Mouse (Mus musculus) adrenal gland, postnatal 10 days (tissue): ENCODE data around the gene Smyd2. TPM values are rescaled to one million over a fixed set of nuclear protein-coding genes. Genes with fewer than 3 reads are reported as not detected.

Experiments
- DNase-seq: peaks from one replicate; pipeline ENCODE4 v3.0.0; 2021; ENCODE audit warnings: mixed read lengths
- total RNA-seq, 2 experiments: library from RNA; stranded (reverse); gene quantifications; 2 replicates each; pipeline ENCODE4 v1.2.3; 2021

The Smyd2 gene
- total RNA-seq, 2 experiments from 2014 or later = 71.2 to 81.6 TPM

- no peak for DNase-seq
Measured at GRCm38 (mm10) chr1:189872050-189872449, 50.1 kb downstream of the Smyd2 start.

GRCm38 (mm10) chr1:189871625-189872024, 50.5 kb downstream of the Smyd2 start:
- no peak for DNase-seq

GRCm38 (mm10) chr1:189870539-189870938, 51.6 kb downstream of the Smyd2 start:
- no peak for DNase-seq

- DNase-seq = peak; percentile 51
Measured at GRCm38 (mm10) chr1:189869651-189870270, 52.4 kb downstream of the Smyd2 start.

GRCm38 (mm10) chr1:189868036-189868435, 54.1 kb downstream of the Smyd2 start:
- DNase-seq = peak; percentile 53

GRCm38 (mm10) chr1:189867497-189867896, 54.7 kb downstream of the Smyd2 start:
- DNase-seq = peak; percentile 62

- DNase-seq = no peak
Measured at GRCm38 (mm10) chr1:189867034-189867433, 55.1 kb downstream of the Smyd2 start.

GRCm38 (mm10) chr1:189866621-189867020, 55.5 kb downstream of the Smyd2 start:
- no peak for DNase-seq

- no peak for DNase-seq
Measured at GRCm38 (mm10) chr1:189864846-189865560, 57.2 kb downstream of the Smyd2 start.

GRCm38 (mm10) chr1:189864301-189864700, 57.9 kb downstream of the Smyd2 start:
- no peak for DNase-seq

GRCm38 (mm10) chr1:189863727-189864126, 58.4 kb downstream of the Smyd2 start:
- DNase-seq = no peak

- DNase-seq = no peak
Measured at GRCm38 (mm10) chr1:189860942-189861315, 61.2 kb downstream of the Smyd2 start.

- DNase-seq = no peak
Measured at GRCm38 (mm10) chr1:189860112-189860941, 61.8 kb downstream of the Smyd2 start.

GRCm38 (mm10) chr1:189858377-189858776, 63.8 kb downstream of the Smyd2 start:
- no peak for DNase-seq

GRCm38 (mm10) chr1:189855739-189856138, 66.4 kb downstream of the Smyd2 start:
- no peak for DNase-seq

- no peak for DNase-seq
Measured at GRCm38 (mm10) chr1:189854646-189855045, 67.5 kb downstream of the Smyd2 start.

- DNase-seq = no peak
Measured at GRCm38 (mm10) chr1:189852456-189852855, 69.7 kb downstream of the Smyd2 start.

GRCm38 (mm10) chr1:189852051-189852450, 70.1 kb downstream of the Smyd2 start:
- no peak for DNase-seq

GRCm38 (mm10) chr1:189849550-189849949, 72.6 kb downstream of the Smyd2 start:
- DNase-seq = no peak

- DNase-seq = no peak
Measured at GRCm38 (mm10) chr1:189846319-189846718, 75.8 kb downstream of the Smyd2 start.

GRCm38 (mm10) chr1:189834166-189834565, 88.0 kb downstream of the Smyd2 start:
- DNase-seq = no peak

GRCm38 (mm10) chr1:189833351-189833750, 88.8 kb downstream of the Smyd2 start:
- no peak for DNase-seq

- DNase-seq = no peak
Measured at GRCm38 (mm10) chr1:189830797-189831232, 91.3 kb downstream of the Smyd2 start.
